Mouse (Mus musculus) lung, postnatal 0 days (tissue): ENCODE data around the gene Kirrel2. TPM values are rescaled to one million over a fixed set of nuclear protein-coding genes. Genes with fewer than 3 reads are reported as not detected.
A peak's percentile ranks its signal among the peaks of the same experiment; 100 is the strongest.

Experiments
- ATAC-seq: fragments of 200-750 bp; cut with Nextera tagmentation; 2 replicates; pipeline ENCODE4 v1.8.0; 2017; ENCODE audit warnings: moderate library complexity
- DNase-seq: peaks from one replicate; pipeline ENCODE4 v3.0.0-alpha.2; 2016; ENCODE audit warnings: low spot score
- H3K27ac ChIP-seq: fragments of 300-500 bp; sonication (generic); 2 replicates; pipeline ENCODE4 v1.5.1; 2014; ENCODE audit warnings: antibody characterized with exemption, mild to moderate bottlenecking, low read length, mixed read lengths
- H3K27me3 ChIP-seq: fragments of 300-500 bp; sonication (generic); replicated peaks from 2 replicates; pipeline ENCODE4 v1.6.1; 2014; ENCODE audit warnings: low read length, mixed read lengths; ENCODE audit not compliant: insufficient read depth
- H3K36me3 ChIP-seq: fragments of 300-500 bp; sonication (generic); 2 replicates; pipeline ENCODE4 v1.6.1; 2014; ENCODE audit warnings: low read length, mixed read lengths; ENCODE audit not compliant: insufficient read depth
- H3K4me1 ChIP-seq: fragments of 300-500 bp; sonication (generic); 2 replicates; pipeline ENCODE4 v1.6.1; 2014; ENCODE audit warnings: antibody characterized with exemption, low read depth, low read length, mixed read lengths; ENCODE audit not compliant: insufficient read depth
- H3K4me2 ChIP-seq: fragments of 300-500 bp; sonication (generic); replicated peaks from 2 replicates; pipeline ENCODE4 v1.6.1; 2014; ENCODE audit warnings: low read depth, mild to moderate bottlenecking, low read length, moderate library complexity, mixed read lengths
- H3K4me3 ChIP-seq: fragments of 300-500 bp; sonication (generic); 2 replicates; pipeline ENCODE4 v1.5.1; 2014; ENCODE audit warnings: low read depth, low read length
- H3K9ac ChIP-seq: fragments of 300-500 bp; sonication (generic); replicated peaks from 2 replicates; pipeline ENCODE4 v1.6.1; 2014; ENCODE audit warnings: low read depth, mild to moderate bottlenecking
- H3K9me3 ChIP-seq: fragments of 300-500 bp; sonication (generic); 2 replicates; pipeline ENCODE4 v1.6.1; 2016; ENCODE audit warnings: low read length, mixed read lengths
- CTCF ChIP-seq: IDR thresholded peaks from 2 replicates; pipeline ENCODE4 v1.5.1; 2016; ENCODE audit warnings: antibody characterized with exemption, mild to moderate bottlenecking
- EP300 ChIP-seq: IDR thresholded peaks from 2 replicates; pipeline ENCODE4 v1.6.1; 2016; ENCODE audit warnings: antibody characterized with exemption, mild to moderate bottlenecking, control low read depth
- WGBS: fragments of 180-500 bp; shearing (Covaris S2); extraction: QIAGEN DNeasy Blood & Tissue Kit; methylation state at CpG from one replicate; pipeline ENCODE4 v1.1.7; 2014; 5-methylcytosine and 5-hydroxymethylcytosine counted together
- polyA plus RNA-seq: library from polyadenylated mRNA; unstranded; fragments of >200 nt; fragmentation: Nextera tagmentation; extraction: Ambion mirVana; gene quantifications from 2 replicates; pipeline ENCODE4 v1.2.1, GENCODE M21; 2015

Gene Kirrel2
- polyA plus RNA-seq, 1 experiment from 2014 or later = not detected

DNA sequence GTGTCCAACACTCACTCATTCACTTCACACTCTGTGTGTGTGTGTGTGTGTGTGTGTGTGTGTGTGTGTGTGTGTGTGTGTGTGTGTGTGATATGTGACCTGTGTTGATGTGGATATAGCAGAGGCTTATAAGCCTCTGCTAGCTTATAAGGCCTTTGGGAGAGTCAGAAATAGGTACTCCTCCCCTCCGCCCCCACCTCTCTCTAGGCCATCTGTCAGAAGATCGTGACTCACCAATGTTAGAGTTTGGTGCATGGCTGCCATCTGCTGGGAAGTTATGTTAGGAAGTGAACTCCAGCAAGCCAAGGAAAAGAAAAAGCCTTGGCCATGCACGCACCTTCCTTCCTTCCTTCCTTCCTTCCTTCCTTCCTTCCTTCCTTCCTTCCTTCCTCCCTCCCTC lies 25.7 kb downstream of the Kirrel2 start:
- WGBS = 4% methylated on average over 3 of the region's 3 CpGs
- H3K36me3 ChIP-seq = no peaks in the 10 kb centered on the region
- peak; percentile 68 for DNase-seq
- H3K4me1 ChIP-seq = no peaks in the 10 kb centered on the region
- no peak for TF ChIP-seq EP300
- peak; percentile 71 for TF ChIP-seq CTCF
- H3K9me3 ChIP-seq = no peaks in the 10 kb centered on the region
- H3K27ac ChIP-seq = no peak overlapping the region
- H3K4me2 ChIP-seq = no peak overlapping the region
- H3K4me3 ChIP-seq = no peak overlapping the region
- H3K9ac ChIP-seq = no peak overlapping the region
- H3K27me3 ChIP-seq = no peaks in the 10 kb centered on the region
- 0 out of 2 replicates have a peak, but pooled peaks have one; percentile 17 for ATAC-seq

DNA sequence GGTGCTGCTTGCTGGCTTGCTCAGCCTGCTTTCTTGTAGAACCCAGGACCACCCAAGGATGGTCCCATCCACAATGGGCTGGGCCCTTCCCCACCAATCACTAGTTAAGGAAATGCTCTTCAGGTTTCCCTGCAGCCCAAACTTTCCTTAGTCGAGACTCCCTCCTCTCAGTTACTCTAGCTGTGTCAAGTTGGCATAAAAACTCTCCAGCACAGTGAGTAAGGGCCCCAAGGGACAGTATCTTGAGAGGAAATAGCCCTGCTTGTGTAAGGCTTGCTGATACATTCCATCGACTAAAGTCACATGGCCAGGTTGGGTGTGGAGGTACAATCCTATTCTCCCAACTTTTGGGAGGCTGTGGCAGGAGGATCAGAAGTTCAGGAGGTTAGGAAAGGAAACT lies 27.3 kb downstream of the Kirrel2 start:
- ATAC-seq = no peak
- WGBS = 30% methylated on average over 2 of the region's 2 CpGs
- no peak for DNase-seq
- H3K9me3 ChIP-seq = no peaks in the 10 kb centered on the region
- TF ChIP-seq EP300 = no peak
- no peak for TF ChIP-seq CTCF
- H3K9ac ChIP-seq = no peak overlapping the region
- no peaks in the 10 kb centered on the region for H3K27me3 ChIP-seq
- no peak overlapping the region for H3K4me2 ChIP-seq
- no peaks in the 10 kb centered on the region for H3K36me3 ChIP-seq
- H3K4me1 ChIP-seq = no peaks in the 10 kb centered on the region
- no peak overlapping the region for H3K4me3 ChIP-seq
- no peak overlapping the region for H3K27ac ChIP-seq

GRCm38 (mm10) chr7:30429327-30429726 lies 28.2 kb downstream of the Kirrel2 start:
- Histone ChIP-seq H3K9ac (no peak overlapping the region), H3K4me1 (no peaks in the 10 kb centered on the region), H3K9me3 (no peaks in the 10 kb centered on the region), H3K36me3 (no peaks in the 10 kb centered on the region), H3K4me2 (no peak overlapping the region), H3K4me3 (no peak overlapping the region), H3K27me3 (no peaks in the 10 kb centered on the region), H3K27ac (no peak overlapping the region)
- DNase-seq (no peak), ATAC-seq (no peak)
- TF ChIP-seq CTCF = no peak
- no peak for TF ChIP-seq EP300

DNA sequence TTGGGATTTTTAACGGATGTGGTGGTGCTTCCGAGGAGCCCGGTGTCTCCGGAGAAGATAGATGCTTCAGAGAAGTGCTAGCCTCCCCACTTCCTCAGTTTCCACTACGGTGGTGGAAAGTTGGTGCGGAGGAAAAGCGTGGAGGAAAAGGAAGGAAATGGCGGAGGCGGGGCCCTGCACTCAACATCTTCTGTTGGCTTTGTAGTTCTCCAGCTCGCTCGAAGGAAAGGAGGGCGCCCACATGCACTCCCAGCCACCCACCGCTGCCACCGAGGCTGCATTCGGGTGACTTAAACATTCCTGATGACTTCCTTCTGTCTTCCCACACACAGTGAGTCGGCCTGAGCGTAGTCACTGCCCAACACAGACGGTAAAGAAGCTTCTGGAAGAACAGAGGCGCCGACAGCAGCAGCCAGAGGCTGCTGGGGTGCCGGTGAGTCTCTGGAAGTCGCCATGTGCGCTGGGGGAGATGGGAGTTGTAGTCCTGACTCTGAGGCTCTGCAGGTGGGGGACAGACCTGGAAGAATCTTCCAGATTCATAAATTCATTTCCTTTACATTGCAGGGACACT lies 34.3 kb downstream of the Kirrel2 start:
- no peak for ATAC-seq

DNA sequence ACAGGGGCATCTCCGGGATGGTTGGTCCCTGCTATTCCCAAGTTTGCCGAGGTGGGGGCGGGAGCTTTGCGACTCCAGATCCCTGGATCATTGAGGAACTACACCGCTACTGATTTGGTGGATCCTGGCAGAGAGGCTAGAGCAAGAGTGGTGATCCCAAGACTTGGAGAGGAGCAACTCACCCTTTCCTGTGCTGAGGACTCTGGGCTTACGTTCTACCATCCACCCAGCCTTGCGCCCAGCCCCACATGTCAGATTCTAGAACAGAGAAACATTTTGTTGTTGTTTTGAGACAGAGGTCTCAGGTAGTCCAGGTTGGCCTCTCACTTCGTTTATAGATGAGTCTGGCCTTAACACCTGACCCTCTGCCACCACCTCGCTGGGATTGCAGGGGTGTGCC lies 34.9 kb downstream of the Kirrel2 start:
- 6% methylated on average over 9 of the region's 9 CpGs for WGBS
- ATAC-seq = peak; percentile 25; the same call in 1 of the 2 replicates

More for the DNA sequence above, 34.3 kb downstream of the Kirrel2 start:
- no peaks in the 10 kb centered on the region for H3K9me3 ChIP-seq
- no peaks in the 10 kb centered on the region for H3K27me3 ChIP-seq
- H3K9ac ChIP-seq = no peak overlapping the region
- no peak for DNase-seq
- H3K4me3 ChIP-seq = peak overlapping the region; percentile 38
- H3K4me1 ChIP-seq = no peaks in the 10 kb centered on the region
- TF ChIP-seq CTCF (no peak), EP300 (no peak)
- H3K27ac ChIP-seq = peak overlapping the region; percentile 58
- no peaks in the 10 kb centered on the region for H3K36me3 ChIP-seq
- WGBS = 28% methylated on average over 23 of the region's 23 CpGs
- peak overlapping the region; percentile 83 for H3K4me2 ChIP-seq

GRCm38 (mm10) chr7:30421890-30422435 lies 35.5 kb downstream of the Kirrel2 start:
- peak overlapping the region; percentile 83 for H3K4me2 ChIP-seq
- 1% methylated on average over 45 of the region's 45 CpGs for WGBS
- ATAC-seq (peak; percentile 80), DNase-seq (peak; percentile 89)
- TF ChIP-seq CTCF (no peak), EP300 (no peak)
- H3K4me1 ChIP-seq = no peaks in the 10 kb centered on the region
- H3K36me3 ChIP-seq = no peaks in the 10 kb centered on the region
- peak overlapping the region; percentile 38 for H3K4me3 ChIP-seq
- peak overlapping the region; percentile 26 for H3K9ac ChIP-seq
- H3K9me3 ChIP-seq = no peaks in the 10 kb centered on the region
- no peak overlapping the region; the same call in 1 of the 2 replicates for H3K27ac ChIP-seq
- no peaks in the 10 kb centered on the region for H3K27me3 ChIP-seq

More for the DNA sequence above, 34.9 kb downstream of the Kirrel2 start:
- Histone ChIP-seq H3K27me3 (no peaks in the 10 kb centered on the region), H3K4me1 (no peaks in the 10 kb centered on the region), H3K4me3 (peak overlapping the region; percentile 38), H3K9me3 (no peaks in the 10 kb centered on the region), H3K36me3 (no peaks in the 10 kb centered on the region), H3K27ac (peak overlapping the region; percentile 58; the same call in 1 of the 2 replicates), H3K9ac (no peak overlapping the region), H3K4me2 (peak overlapping the region; percentile 83)
- TF ChIP-seq CTCF = no peak
- TF ChIP-seq EP300 = no peak
- DNase-seq = no peak
